Mouse (Mus musculus) splenic B cell, adult 2 months (primary cell): Measurements from ENCODE around the gene Ociad2.

ENCODE experiments used
- DNase-seq: peaks from one replicate; pipeline ENCODE4 v3.0.0-alpha.2; 2011; ENCODE audit warnings: low read depth, low spot score
- H3K27me3 ChIP-seq: 2 replicates; pipeline ENCODE4 v1.6.1; 2012; ENCODE audit warnings: mild to moderate bottlenecking, low read length, moderate library complexity, mixed read lengths; ENCODE audit not compliant: control insufficient read depth, poor library complexity, insufficient read depth, severe bottlenecking
- H3K36me3 ChIP-seq: 2 replicates; pipeline ENCODE4 v1.6.1; 2012; ENCODE audit warnings: mild to moderate bottlenecking, low read length, moderate library complexity, mixed read lengths; ENCODE audit not compliant: control insufficient read depth, poor library complexity, insufficient read depth, severe bottlenecking

The Ociad2 gene

GRCm38 (mm10) chr5:73364107-73364864 lies 23.5 kb upstream of the Ociad2 start:
- Histone ChIP-seq H3K36me3 (no peaks in the 10 kb centered on the region), H3K27me3 (no peaks in the 10 kb centered on the region)
- DNase-seq, result no peak

- Histone ChIP-seq H3K27me3 (no peaks in the 10 kb centered on the region), H3K36me3 (no peaks in the 10 kb centered on the region)
- DNase-seq, result no peak
These were observed 22.0 kb upstream of the Ociad2 start for GRCm38 (mm10) chr5:73362791-73363190.

- H3K27me3 ChIP-seq, result no peaks in the 10 kb centered on the region
- H3K36me3 ChIP-seq, result no peaks in the 10 kb centered on the region
- no peak for DNase-seq
These were observed 21.5 kb upstream of the Ociad2 start for GRCm38 (mm10) chr5:73362338-73362737.

- H3K36me3 ChIP-seq, result no peaks in the 10 kb centered on the region
- H3K27me3 ChIP-seq, result no peaks in the 10 kb centered on the region
- DNase-seq, result no peak
These were observed 19.4 kb upstream of the Ociad2 start for GRCm38 (mm10) chr5:73360240-73360639.

- DNase-seq, result no peak
- Histone ChIP-seq H3K27me3 (no peaks in the 10 kb centered on the region), H3K36me3 (no peaks in the 10 kb centered on the region)
These were observed 18.9 kb upstream of the Ociad2 start for GRCm38 (mm10) chr5:73359752-73360141.

- Histone ChIP-seq H3K27me3 (no peaks in the 10 kb centered on the region), H3K36me3 (no peaks in the 10 kb centered on the region)
- DNase-seq, result no peak
These were observed 18.4 kb upstream of the Ociad2 start for GRCm38 (mm10) chr5:73359134-73359751.

GRCm38 (mm10) chr5:73355393-73355792 lies 14.6 kb upstream of the Ociad2 start:
- Histone ChIP-seq H3K27me3 (no peaks in the 10 kb centered on the region), H3K36me3 (no peaks in the 10 kb centered on the region)
- DNase-seq, result no peak

GRCm38 (mm10) chr5:73353978-73354377 lies 13.2 kb upstream of the Ociad2 start:
- Histone ChIP-seq H3K27me3 (no peaks in the 10 kb centered on the region), H3K36me3 (no peaks in the 10 kb centered on the region)
- DNase-seq, result no peak

- DNase-seq, result no peak
- Histone ChIP-seq H3K36me3 (no peaks in the 10 kb centered on the region), H3K27me3 (no peaks in the 10 kb centered on the region)
These were observed 12.7 kb upstream of the Ociad2 start for GRCm38 (mm10) chr5:73353519-73353918.

GRCm38 (mm10) chr5:73351796-73352195 lies 11.0 kb upstream of the Ociad2 start:
- H3K36me3 ChIP-seq, result no peaks in the 10 kb centered on the region
- H3K27me3 ChIP-seq, result no peaks in the 10 kb centered on the region

GRCm38 (mm10) chr5:73349514-73349913 lies 8.7 kb upstream of the Ociad2 start:
- no peaks in the 10 kb centered on the region for H3K27me3 ChIP-seq
- H3K36me3 ChIP-seq, result no peaks in the 10 kb centered on the region
- DNase-seq, result no peak

More at GRCm38 (mm10) chr5:73351796-73352195, 11.0 kb upstream of the Ociad2 start:
- no peak for DNase-seq

- H3K27me3 ChIP-seq, result no peaks in the 10 kb centered on the region
- H3K36me3 ChIP-seq, result no peaks in the 10 kb centered on the region
- DNase-seq, result no peak
These were observed 4.4 kb upstream of the Ociad2 start for GRCm38 (mm10) chr5:73345254-73345653.

GRCm38 (mm10) chr5:73344310-73344709 lies 3.5 kb upstream of the Ociad2 start:
- no peak for DNase-seq
- Histone ChIP-seq H3K36me3 (no peaks in the 10 kb centered on the region), H3K27me3 (no peaks in the 10 kb centered on the region)

- H3K36me3 ChIP-seq, result no peaks in the 10 kb centered on the region
- H3K27me3 ChIP-seq, result no peaks in the 10 kb centered on the region
- DNase-seq, result no peak
These were observed 2.0 kb upstream of the Ociad2 start for GRCm38 (mm10) chr5:73342701-73343355.
